Mouse (Mus musculus) small intestine, adult 2 months (tissue): ENCODE measurements around the gene Tep1. TPM values are rescaled to one million over a fixed set of nuclear protein-coding genes. Genes with fewer than 3 reads are reported as not detected.
"Not testable (repeated sequence)": the region's sequence is repeated elsewhere in the genome, so short reads cannot be mapped to it uniquely, and the experiment has no call there.

ENCODE experiments used
- H3K27ac ChIP-seq: fragments of 200-500 bp; 2 replicates; pipeline ENCODE4 v1.5.1; 2012; ENCODE audit warnings: low read depth, low read length, control low read depth, inconsistent platforms; ENCODE audit not compliant: insufficient read depth
- H3K27me3 ChIP-seq: fragments of 200-500 bp; 2 replicates; pipeline ENCODE4 v1.6.1; 2012; ENCODE audit warnings: mild to moderate bottlenecking, moderate library complexity, low read length, inconsistent platforms; ENCODE audit not compliant: control insufficient read depth, insufficient read depth
- H3K36me3 ChIP-seq: fragments of 200-500 bp; 2 replicates; pipeline ENCODE4 v1.6.1; 2012; ENCODE audit warnings: mild to moderate bottlenecking, low read length, control low read depth, inconsistent platforms; ENCODE audit not compliant: control insufficient read depth, insufficient read depth
- H3K4me1 ChIP-seq: fragments of 200-500 bp; 2 replicates; pipeline ENCODE4 v1.6.1; 2012; ENCODE audit warnings: low read length, inconsistent platforms, mixed read lengths; ENCODE audit not compliant: control insufficient read depth, insufficient read depth, insufficient read length
- H3K4me3 ChIP-seq: fragments of 200-500 bp; 2 replicates; pipeline ENCODE4 v1.5.1; 2012; ENCODE audit warnings: low read depth, mild to moderate bottlenecking, control low read depth, inconsistent platforms, low read length, moderate library complexity
- CTCF ChIP-seq: fragments of 200-500 bp; IDR thresholded peaks from 2 replicates; pipeline ENCODE4 v1.5.1; 2012; ENCODE audit warnings: low read depth, mild to moderate bottlenecking, control low read depth, inconsistent platforms, low read length, moderate library complexity, mixed read lengths; ENCODE audit not compliant: insufficient replicate concordance, insufficient read length; ENCODE audit errors: extremely low read depth
- POLR2A ChIP-seq: fragments of 200-500 bp; IDR thresholded peaks from 2 replicates; pipeline ENCODE4 v1.6.1; 2012; ENCODE audit warnings: low read depth, mild to moderate bottlenecking, control low read depth, inconsistent platforms, low read length, moderate library complexity
- WGBS: fragments of 180-500 bp; shearing (Covaris S2); methylation state at CpG from one replicate; pipeline ENCODE4 v1.1.7; 2018; 5-methylcytosine and 5-hydroxymethylcytosine counted together
- polyA plus RNA-seq: library from polyadenylated mRNA; depleted of rRNA; stranded (reverse); fragments of >200 nt; gene quantifications from 2 replicates; pipeline ENCODE4 v1.2.3, GENCODE M21; 2012

Gene Tep1
- polyA plus RNA-seq, 1 experiment = 105 TPM

DNA sequence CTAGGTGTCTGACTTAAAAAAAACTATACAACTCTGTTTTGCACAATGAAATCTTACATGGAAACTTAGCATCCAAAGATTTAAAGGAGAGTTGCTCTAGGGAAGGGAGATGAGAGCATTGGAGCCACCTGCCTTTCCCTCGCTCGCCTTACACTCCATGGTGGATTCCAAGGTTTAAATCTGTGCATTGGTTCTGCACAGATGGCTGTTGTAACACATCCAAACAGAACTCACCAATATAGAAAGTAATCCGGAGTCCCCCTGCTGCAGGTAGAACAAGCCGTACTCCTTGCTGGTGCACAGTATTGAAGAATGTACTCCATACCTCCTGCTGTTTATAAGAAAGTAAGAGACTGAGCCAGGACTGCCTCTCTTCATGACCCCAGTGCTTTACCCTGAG is 43.8 kb downstream of the Tep1 start:
- WGBS = 92% methylated on average over 4 of the region's 4 CpGs
- H3K27ac ChIP-seq = no peak overlapping the region
- H3K36me3 ChIP-seq = peaks cover 82% of the 10 kb centered on the region
- no peaks in the 10 kb centered on the region for H3K27me3 ChIP-seq
- no peak overlapping the region for H3K4me3 ChIP-seq
- H3K4me1 ChIP-seq = no peaks in the 10 kb centered on the region
- TF ChIP-seq POLR2A = no peak
- TF ChIP-seq CTCF = no peak

DNA sequence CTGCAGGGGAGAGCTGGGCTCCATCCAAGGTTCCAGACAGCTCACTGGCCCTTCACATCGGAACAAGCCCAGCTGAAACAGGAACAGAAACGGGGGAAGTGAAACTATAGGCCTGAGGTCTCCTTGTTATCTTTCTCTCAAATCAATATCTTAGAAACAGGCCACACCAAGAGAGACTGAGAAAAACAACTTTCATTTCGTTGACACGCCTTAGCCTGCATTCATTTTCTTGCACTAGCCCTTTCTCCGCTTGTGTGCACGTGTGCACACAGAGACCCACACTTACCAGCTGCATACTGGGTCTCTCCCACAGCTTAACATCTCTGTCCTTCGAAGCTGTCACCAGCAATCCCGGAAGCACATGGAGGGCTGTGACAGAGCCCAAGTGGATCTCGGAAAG is 46.1 kb downstream of the Tep1 start:
- H3K36me3 ChIP-seq = peaks cover 82% of the 10 kb centered on the region
- TF ChIP-seq CTCF = no peak
- no peak for TF ChIP-seq POLR2A
- no peaks in the 10 kb centered on the region for H3K27me3 ChIP-seq
- 73% methylated on average over 9 of the region's 9 CpGs for WGBS
- no peaks in the 10 kb centered on the region for H3K4me1 ChIP-seq
- 0 out of 2 replicates have a peak overlapping the region, but pooled peaks have one; percentile 9 for H3K4me3 ChIP-seq
- H3K27ac ChIP-seq = peak overlapping the region; percentile 37; the same call in 1 of the 2 replicates

- Histone ChIP-seq H3K4me3 (no peak overlapping the region), H3K4me1 (no peaks in the 10 kb centered on the region), H3K27ac (no peak overlapping the region), H3K27me3 (no peaks in the 10 kb centered on the region), H3K36me3 (peaks cover 76% of the 10 kb centered on the region)
- 83% methylated on average over 2 of the region's 2 CpGs for WGBS
- TF ChIP-seq POLR2A (no peak), CTCF (no peak)
Observed at GRCm38 (mm10) chr14:50823240-50823639, 47.1 kb downstream of the Tep1 start.

DNA sequence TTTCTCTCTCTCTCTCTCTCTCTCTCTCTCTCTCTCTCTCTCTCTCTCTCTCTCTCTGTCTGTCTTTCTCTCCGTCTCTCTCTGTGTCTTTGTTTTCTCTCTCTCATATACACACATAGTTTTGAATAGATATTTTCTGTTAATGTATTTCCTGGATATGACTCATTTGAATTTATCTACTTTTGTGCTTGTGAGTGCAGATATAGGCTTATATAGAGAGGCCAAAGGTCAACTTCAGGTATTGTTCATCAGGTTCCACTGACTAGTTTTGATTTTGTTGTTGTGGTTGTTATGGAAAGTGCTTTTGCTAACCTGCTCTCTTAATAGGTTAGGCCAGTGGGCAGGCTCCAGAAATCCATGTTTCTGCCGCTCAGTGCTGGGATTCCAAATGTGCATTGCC is 57.3 kb downstream of the Tep1 start:
- Histone ChIP-seq H3K27ac (peak overlapping the region; percentile 97), H3K27me3 (no peaks in the 10 kb centered on the region), H3K4me3 (no peak overlapping the region), H3K4me1 (peaks cover 7% of the 10 kb centered on the region; the same call in 1 of the 2 replicates), H3K36me3 (peaks cover 43% of the 10 kb centered on the region)
- TF ChIP-seq CTCF = no peak
- no peak for TF ChIP-seq POLR2A
- WGBS = 23% methylated on average over 2 of the region's 2 CpGs

GRCm38 (mm10) chr14:50807487-50808072 is 62.8 kb downstream of the Tep1 start, which contains the start of the genes Ccnb1ip1 and Parp2:
Ccnb1ip1 (minus strand) TSS chr14:50807732.
Parp2 (plus strand) TSS chr14:50807841.
- TF ChIP-seq POLR2A = peak; percentile 40; the same call in 1 of the 2 replicates
- 0 out of 2 replicates have a peak, but pooled peaks have one; percentile 3 for TF ChIP-seq CTCF
- under 1% methylated on average over 42 of the region's 42 CpGs for WGBS

GRCm38 (mm10) chr14:50806469-50806868 is 63.9 kb downstream of the Tep1 start:
- 80% methylated on average over 5 of the region's 5 CpGs for WGBS
- H3K27ac ChIP-seq, H3K36me3 ChIP-seq, H3K4me3 ChIP-seq, H3K27me3 ChIP-seq, H3K4me1 ChIP-seq: not testable (repeated sequence)

More at GRCm38 (mm10) chr14:50807487-50808072, 62.8 kb downstream of the Tep1 start, which contains the start of the genes Ccnb1ip1 and Parp2:
- Histone ChIP-seq H3K27me3 (no peaks in the 10 kb centered on the region), H3K36me3 (peaks cover 10% of the 10 kb centered on the region), H3K4me3 (peak within 1 kb of the TSS; percentile 82), H3K4me1 (peaks cover 8% of the 10 kb centered on the region; the same call in 1 of the 2 replicates), H3K27ac (peak within 1 kb of the TSS; percentile 84)

GRCm38 (mm10) chr14:50804683-50805082 is 65.7 kb downstream of the Tep1 start:
- Histone ChIP-seq H3K27ac (no peak overlapping the region), H3K4me1 (peaks cover 5% of the 10 kb centered on the region; the same call in 1 of the 2 replicates), H3K4me3 (no peak overlapping the region), H3K27me3 (no peaks in the 10 kb centered on the region), H3K36me3 (no peaks in the 10 kb centered on the region)
- TF ChIP-seq CTCF (no peak), POLR2A (no peak)
- 69% methylated on average over 13 of the region's 13 CpGs for WGBS

DNA sequence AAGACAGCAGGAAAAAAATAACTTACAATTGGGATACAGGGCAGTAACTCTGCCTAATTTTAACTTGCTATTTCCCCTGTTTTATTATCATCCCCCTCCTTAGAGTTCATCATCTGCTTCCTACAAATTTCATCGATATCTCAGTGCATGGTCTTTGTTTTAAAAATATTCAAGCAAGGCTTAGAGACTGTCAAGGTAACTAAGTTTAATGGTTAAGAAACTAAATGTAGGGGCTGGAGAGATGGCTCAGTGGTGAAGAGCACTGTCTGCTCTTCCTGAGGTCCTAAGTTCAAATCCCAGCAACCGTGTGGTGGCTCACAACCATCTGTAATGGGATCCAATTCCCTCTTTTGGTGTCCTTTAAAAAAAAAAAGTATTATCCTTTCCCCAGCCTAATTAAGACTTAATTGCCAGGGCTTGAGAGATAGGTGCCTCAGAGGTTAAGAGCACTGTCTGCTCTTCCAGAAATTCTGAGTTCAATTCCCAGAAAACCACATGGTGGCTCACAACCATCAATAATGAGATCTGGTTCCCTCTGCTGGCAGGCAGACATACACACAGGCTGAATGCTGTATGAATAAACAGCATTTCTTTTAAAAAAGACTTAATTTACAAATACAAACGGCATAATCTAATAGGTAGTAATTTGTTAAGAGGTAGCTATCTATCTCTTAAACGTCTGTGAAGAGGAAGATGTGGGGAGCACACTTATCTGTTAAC is 67.4 kb downstream of the Tep1 start:
- no peak for TF ChIP-seq CTCF
- TF ChIP-seq POLR2A = no peak
- 63% methylated on average over 4 of the region's 4 CpGs for WGBS
- no peak overlapping the region for H3K4me3 ChIP-seq
- no peaks in the 10 kb centered on the region for H3K36me3 ChIP-seq
- 0 out of 2 replicates have a peak, but pooled peaks cover 2% of the 10 kb centered on the region for H3K4me1 ChIP-seq
- H3K27me3 ChIP-seq = no peaks in the 10 kb centered on the region
- no peak overlapping the region for H3K27ac ChIP-seq
